In genomic region chr12:79623308-79623707, GRCm38 (mm10) we compare ENCODE assay signal across 24 mouse cellular contexts.
A peak's percentile ranks its signal among the peaks of the same experiment; 100 is the strongest.
DNase-seq lines count a peak whose midpoint lies in the region; ATAC-seq lines count a peak whose summit lies in the region.
"Had no signal": no experiment of that assay in that cellular context is flagged by ENCODE, and none has a peak within 500 bp of the region (broad histone marks: within the 10 kb centered on the region; RNA-seq: fewer than 3 reads in every experiment).

No protein-coding gene starts in this region.

- H3K36me3 ChIP-seq in midbrain, embryonic 11.5 days (ENCODE audit: control insufficient read depth, insufficient read depth, low read length), result no peaks in the 10 kb centered on the region
- H3K36me3 ChIP-seq in midbrain, embryonic 15.5 days (replicated peaks), result no peaks in the 10 kb centered on the region
- H3K36me3 ChIP-seq in embryonic facial prominence, embryonic 10.5 days (replicated peaks), result no peaks in the 10 kb centered on the region
- no peaks in the 10 kb centered on the region for H3K36me3 ChIP-seq in intestine, embryonic 16.5 days (ENCODE audit: control insufficient read depth, insufficient read depth, low read length)
- H3K36me3 ChIP-seq: hindbrain, embryonic 13.5 days; kidney, embryonic 15.5 days; limb, embryonic 15.5 days; neural tube, embryonic 15.5 days had no signal

- H3K9me3 ChIP-seq in midbrain, embryonic 11.5 days (ENCODE audit: control insufficient read depth, low read length), result no peaks in the 10 kb centered on the region
- no peaks in the 10 kb centered on the region for H3K9me3 ChIP-seq in midbrain, embryonic 15.5 days
- no peaks in the 10 kb centered on the region for H3K9me3 ChIP-seq in embryonic facial prominence, embryonic 10.5 days
- H3K9me3 ChIP-seq in intestine, embryonic 16.5 days (ENCODE audit: control insufficient read depth, low read length), result no peaks in the 10 kb centered on the region
- H3K9me3 ChIP-seq: hindbrain, embryonic 13.5 days; kidney, embryonic 15.5 days; limb, embryonic 15.5 days; neural tube, embryonic 15.5 days had no signal

- H3K27me3 ChIP-seq in midbrain, embryonic 11.5 days (ENCODE audit: control insufficient read depth, insufficient read depth, low read length), result no peaks in the 10 kb centered on the region
- no peaks in the 10 kb centered on the region for H3K27me3 ChIP-seq in midbrain, embryonic 15.5 days (replicated peaks)
- H3K27me3 ChIP-seq in embryonic facial prominence, embryonic 10.5 days (replicated peaks; ENCODE audit: low read depth, poor library complexity, severe bottlenecking), result no peaks in the 10 kb centered on the region
- no peaks in the 10 kb centered on the region for H3K27me3 ChIP-seq in intestine, embryonic 16.5 days (replicated peaks; ENCODE audit: control insufficient read depth, insufficient read depth, low read length)
- H3K27me3 ChIP-seq: hindbrain, embryonic 13.5 days; kidney, embryonic 15.5 days; limb, embryonic 15.5 days; neural tube, embryonic 15.5 days had no signal

- no peak overlapping the region for H3K4me2 ChIP-seq in midbrain, embryonic 11.5 days
- H3K4me2 ChIP-seq in midbrain, embryonic 15.5 days, result no peak overlapping the region
- no peak overlapping the region for H3K4me2 ChIP-seq in intestine, embryonic 16.5 days (ENCODE audit: low read depth, low read length)
- H3K4me2 ChIP-seq: hindbrain, embryonic 13.5 days; kidney, embryonic 15.5 days; limb, embryonic 15.5 days; lung, embryonic 14.5 days; neural tube, embryonic 15.5 days had no signal

- DNase-seq in midbrain, embryonic 11.5 days (ENCODE audit: low spot score, missing footprints), result no peak
- peak; percentile 50 for DNase-seq in CD4-positive, CD25-positive, alpha-beta regulatory T cell, adult 2 months (ENCODE audit: low read depth, low spot score)
- DNase-seq in embryonic facial prominence, embryonic 10.5 days (ENCODE audit: low spot score), result no peak
- no peak for DNase-seq in urinary bladder, postnatal 4 days (ENCODE audit: low spot score in 2 of 2)
- DNase-seq in kidney, postnatal 36 days, result no peak
- DNase-seq in embryo, embryonic 9.5 days (ENCODE audit: extremely low spot score), result no peak
- DNase-seq: adrenal gland, postnatal 36 days; cerebellum, adult 9-10 months; gastrocnemius, postnatal 14 days; heart, adult 2 months; kidney, adult 11 months; layer of hippocampus, adult 9-11 months; left cerebral cortex, postnatal 4 days; lung, embryonic 14.5 days; spleen, adult 18-20 months had no signal

- 0 out of 2 replicates have a peak, but pooled peaks have one; percentile 52 for ATAC-seq in midbrain, embryonic 11.5 days (ENCODE audit: low FRiP score)
- no peak for ATAC-seq in midbrain, embryonic 15.5 days (replicated peaks)
- peak; percentile 84 for ATAC-seq in intestine, embryonic 16.5 days
- ATAC-seq: forebrain, embryonic 14.5 days had no signal

- WGBS in midbrain, embryonic 11.5 days, result 67% methylated on average over 1 of the region's 1 CpGs
- WGBS in midbrain, embryonic 15.5 days, result 49% methylated on average over 1 of the region's 1 CpGs
- 89% methylated on average over 1 of the region's 1 CpGs for WGBS in embryonic facial prominence, embryonic 10.5 days
- WGBS in intestine, embryonic 16.5 days, result 55% methylated on average over 1 of the region's 1 CpGs

- H3K4me1 ChIP-seq in midbrain, embryonic 11.5 days (ENCODE audit: control insufficient read depth, insufficient read depth, low read length), result peaks cover 25% of the 10 kb centered on the region
- peaks cover 15% of the 10 kb centered on the region for H3K4me1 ChIP-seq in midbrain, embryonic 15.5 days
- H3K4me1 ChIP-seq in embryonic facial prominence, embryonic 10.5 days, result peaks cover 45% of the 10 kb centered on the region
- H3K4me1 ChIP-seq in intestine, embryonic 16.5 days (ENCODE audit: control insufficient read depth, insufficient read depth, low read length), result no peaks in the 10 kb centered on the region

- no peak overlapping the region for H3K27ac ChIP-seq in midbrain, embryonic 11.5 days (ENCODE audit: low read depth, low read length)
- no peak overlapping the region for H3K27ac ChIP-seq in midbrain, embryonic 15.5 days
- 0 out of 2 replicates have a peak overlapping the region, but pooled peaks have one; percentile 35 for H3K27ac ChIP-seq in embryonic facial prominence, embryonic 10.5 days (replicated peaks)
- H3K27ac ChIP-seq in intestine, embryonic 16.5 days (ENCODE audit: low read length), result no peak overlapping the region
- H3K27ac ChIP-seq: heart, adult 2 months; hindbrain, embryonic 13.5 days; kidney, embryonic 15.5 days; limb, embryonic 15.5 days; liver, embryonic 14.5 days; neural tube, embryonic 15.5 days; stomach, postnatal 0 days had no signal

- no peak overlapping the region for H3K9ac ChIP-seq in midbrain, embryonic 11.5 days (ENCODE audit: low read length)
- no peak overlapping the region for H3K9ac ChIP-seq in midbrain, embryonic 15.5 days
- no peak overlapping the region for H3K9ac ChIP-seq in intestine, embryonic 16.5 days (ENCODE audit: low read depth, low read length)
- H3K9ac ChIP-seq: hindbrain, embryonic 13.5 days; kidney, embryonic 15.5 days; limb, embryonic 15.5 days; liver, embryonic 14.5 days; lung, embryonic 14.5 days; neural tube, embryonic 15.5 days had no signal

- no peak overlapping the region for H3K4me3 ChIP-seq in midbrain, embryonic 11.5 days (ENCODE audit: low read depth, low read length)
- no peak overlapping the region for H3K4me3 ChIP-seq in midbrain, embryonic 15.5 days
- H3K4me3 ChIP-seq in embryonic facial prominence, embryonic 10.5 days, result no peak overlapping the region
- H3K4me3 ChIP-seq in intestine, embryonic 16.5 days (ENCODE audit: low read length), result no peak overlapping the region
- H3K4me3 ChIP-seq: heart, adult 2 months; hindbrain, embryonic 13.5 days; kidney, embryonic 15.5 days; limb, embryonic 15.5 days; neural tube, embryonic 15.5 days had no signal
